Mouse (Mus musculus) spleen, postnatal 10 days (tissue): ENCODE data around the gene Bdp1.

ENCODE experiments used
- DNase-seq, 2 experiments: peaks; one replicate each; pipeline ENCODE4 v3.0.0; 2021 to 2022; ENCODE audit warnings: low spot score in 2 of 2

Gene Bdp1

DNA sequence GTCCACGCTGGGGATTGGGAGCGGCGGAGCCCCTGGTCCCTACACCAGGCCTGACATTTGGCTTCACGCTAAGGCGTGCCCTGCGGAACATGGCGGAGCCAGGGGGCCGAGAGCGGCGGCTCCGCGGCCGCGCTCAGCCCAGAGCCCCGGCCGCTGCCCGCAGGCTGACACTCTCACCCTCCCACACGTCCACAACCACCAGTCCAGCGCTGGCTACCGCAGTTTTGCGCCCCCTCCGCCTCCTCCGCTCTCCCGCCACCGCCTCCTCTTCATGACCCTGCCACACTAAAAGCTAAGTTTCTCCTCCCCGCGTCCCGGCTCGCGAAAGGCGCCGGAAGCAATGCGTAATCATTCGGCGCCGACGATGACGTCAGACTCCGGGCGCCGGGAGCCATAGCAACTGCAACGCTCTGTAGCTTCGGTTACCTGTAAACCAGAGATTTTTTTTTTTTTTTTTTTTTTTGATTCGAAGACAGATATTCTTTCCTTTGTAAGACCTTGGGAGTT, at the start of gene Bdp1:
Gene Bdp1 (minus strand): TSS at position 323 of the 507 bp plus-strand sequence.
- DNase-seq, result peak; percentile 94 to 95

DNA sequence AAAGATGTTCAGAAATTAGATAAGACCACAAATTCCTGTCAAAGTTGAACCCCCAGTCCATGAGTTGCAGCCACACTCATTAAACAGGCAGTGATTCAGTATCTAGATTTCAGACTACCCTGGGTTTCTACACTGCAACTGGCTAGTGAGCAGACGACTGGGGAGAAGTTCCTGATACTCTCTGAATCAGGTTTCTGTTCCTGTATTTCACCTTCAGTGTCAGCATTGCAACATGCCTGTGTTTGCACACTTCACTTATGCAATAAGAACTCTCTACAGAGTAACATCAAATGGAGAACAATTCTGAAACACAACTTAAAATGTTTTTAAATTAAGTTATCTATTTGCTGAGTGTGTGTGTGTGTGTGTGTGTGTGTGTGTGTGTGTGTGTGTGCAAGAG, 48.8 kb upstream of the Bdp1 start:
- DNase-seq, result no peak

DNA sequence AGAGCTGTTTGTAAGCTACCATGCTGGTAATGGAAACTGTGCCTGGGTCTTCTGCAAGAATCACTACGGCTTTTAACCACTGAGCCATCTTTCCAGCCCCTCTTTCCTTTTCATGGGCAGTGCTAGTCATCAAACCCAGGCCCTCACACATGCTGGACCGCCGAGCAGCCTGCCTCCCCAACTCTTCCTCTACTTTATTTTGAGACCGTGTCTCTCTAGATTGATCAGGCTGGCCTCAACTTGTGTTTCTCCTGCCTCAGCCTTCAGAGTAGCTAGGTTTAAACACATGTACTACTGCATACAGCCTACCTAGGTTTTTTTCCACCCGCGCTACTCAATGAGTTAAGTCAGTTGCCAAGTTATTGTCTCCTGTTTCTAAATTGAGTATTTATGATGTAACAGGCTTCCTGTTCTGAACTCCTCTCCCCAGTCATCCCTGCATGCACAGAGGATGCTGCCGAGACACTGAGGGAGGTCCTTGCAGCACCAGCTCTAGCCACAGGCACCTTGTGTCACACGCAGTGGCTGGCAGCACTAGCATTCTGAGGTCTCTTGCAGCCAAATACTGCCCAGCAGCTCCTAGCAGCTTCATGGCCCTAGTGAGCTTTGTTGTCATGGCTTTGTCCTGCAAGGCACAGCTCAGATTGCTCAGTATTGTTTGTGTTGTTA, 37.9 kb upstream of the Bdp1 start:
- DNase-seq, result no peak

DNA sequence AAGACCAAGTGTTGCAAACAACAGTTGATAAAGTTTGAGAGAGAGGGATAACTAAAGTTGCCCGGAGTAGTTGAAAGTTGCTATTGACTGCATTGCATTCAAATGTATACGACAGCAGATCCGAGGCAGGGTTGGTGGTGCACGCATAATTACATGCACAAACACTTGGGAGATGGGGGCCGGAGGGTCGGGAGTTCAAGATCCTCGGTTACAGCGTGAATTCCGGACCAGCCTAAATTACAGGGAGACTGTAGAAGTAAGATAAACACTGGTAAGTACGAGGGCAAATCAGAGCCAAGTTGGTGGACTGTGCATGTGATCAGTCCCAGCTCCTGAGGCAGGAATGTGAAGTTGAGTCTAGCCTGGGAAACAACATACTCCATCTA, 21.4 kb upstream of the Bdp1 start:
- DNase-seq, result peak in 1 of 2 experiments; percentile 12

DNA sequence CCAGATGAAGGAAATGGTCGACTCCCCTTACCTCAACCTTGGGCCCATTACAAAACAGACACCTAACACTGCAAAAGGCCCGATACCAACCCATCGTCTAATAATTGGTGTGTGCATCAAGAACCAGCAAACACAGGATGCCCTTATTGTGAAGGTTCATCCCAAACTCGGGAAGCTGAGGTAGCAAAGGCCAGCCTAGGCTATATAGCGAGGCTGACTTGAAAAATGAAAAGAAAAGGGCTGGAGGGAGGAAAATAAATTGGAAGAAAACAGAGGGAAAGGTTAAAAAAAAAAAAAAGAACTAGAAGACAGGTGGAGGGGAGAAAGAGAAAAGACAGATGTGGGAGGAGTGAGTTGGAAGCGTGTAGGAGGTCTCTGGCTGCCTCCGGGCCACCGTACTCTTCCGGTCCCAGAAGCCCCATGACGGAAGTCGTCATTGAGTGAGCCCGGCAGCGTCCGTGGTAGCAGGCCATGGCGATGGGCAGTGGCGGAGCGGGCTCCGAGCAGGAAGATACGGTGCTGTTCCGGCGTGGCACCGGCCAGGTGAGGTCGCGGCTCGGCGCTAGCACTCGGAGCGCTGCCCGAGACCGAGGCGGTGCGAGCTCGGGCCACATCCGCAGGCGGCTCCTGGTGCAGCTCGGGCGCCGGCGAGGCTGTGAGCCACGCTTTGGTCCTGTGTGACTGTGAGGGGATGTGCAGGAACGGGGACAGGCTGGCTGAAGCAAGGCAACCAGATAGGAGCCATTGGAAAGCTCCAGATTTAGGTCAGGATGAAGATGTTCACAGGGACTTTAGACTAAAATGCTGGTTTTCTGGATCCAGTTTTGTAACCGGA, 20.8 kb upstream of the Bdp1 start, which contains the start of gene Smn1:
Gene Smn1 (plus strand): TSS at position 430 of the 835 bp plus-strand sequence.
- DNase-seq, result peak; percentile 79 to 89

DNA sequence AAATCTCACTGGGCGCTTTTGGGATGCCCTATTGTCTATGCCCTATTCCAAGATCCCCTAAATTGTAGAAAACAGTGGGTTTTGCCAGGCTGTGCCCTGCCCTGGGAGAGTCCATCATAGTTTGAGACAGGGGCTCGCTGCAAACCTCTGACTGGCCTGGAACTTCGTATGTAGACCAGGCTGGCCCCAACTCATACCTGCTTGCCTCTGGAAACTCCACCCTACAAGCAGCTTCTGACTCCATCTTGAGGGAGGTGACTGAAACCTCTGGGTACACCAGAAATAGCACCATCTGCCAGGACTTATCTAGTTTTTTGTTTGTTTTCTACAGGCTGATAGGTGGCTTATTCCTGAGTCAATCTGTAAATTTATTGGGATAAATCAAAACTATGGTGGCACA, 20.1 kb upstream of the Bdp1 start:
- DNase-seq, result no peak

DNA sequence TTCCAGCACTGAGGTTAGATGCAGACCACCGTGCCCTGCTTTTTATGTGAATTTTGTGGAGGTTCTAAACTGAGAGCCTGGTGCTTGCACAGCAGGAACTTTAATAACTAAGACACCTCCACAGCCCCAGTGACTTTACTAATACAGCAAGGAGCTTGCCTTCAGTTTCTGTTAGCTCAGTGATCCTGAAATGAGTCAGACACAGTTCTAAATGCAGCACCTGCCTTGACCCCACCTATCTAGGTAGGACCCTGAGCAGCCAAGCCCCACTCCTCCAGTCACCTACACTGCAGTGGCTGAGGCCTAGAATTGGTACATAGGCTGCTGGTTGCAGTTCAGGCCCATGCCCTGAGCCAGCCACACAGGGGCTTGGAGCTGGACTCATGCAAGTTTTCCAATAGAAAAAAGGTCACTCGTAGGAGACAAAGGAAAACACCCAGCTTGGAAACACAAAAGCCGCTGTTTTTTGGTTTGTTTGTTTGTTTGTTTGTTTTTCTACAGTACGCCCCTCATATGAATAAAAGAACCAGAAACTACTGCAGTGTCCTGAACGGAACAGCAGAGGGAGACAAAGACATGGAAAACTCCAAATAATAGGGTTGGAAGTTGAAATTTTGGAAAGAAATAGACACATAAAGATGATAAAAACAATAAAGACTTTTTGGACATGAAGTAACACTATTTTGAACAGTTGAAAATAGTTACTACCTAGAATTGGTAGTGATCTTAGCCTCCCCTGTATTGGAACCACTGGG, 8.5 kb upstream of the Bdp1 start:
- DNase-seq, result no peak

DNA sequence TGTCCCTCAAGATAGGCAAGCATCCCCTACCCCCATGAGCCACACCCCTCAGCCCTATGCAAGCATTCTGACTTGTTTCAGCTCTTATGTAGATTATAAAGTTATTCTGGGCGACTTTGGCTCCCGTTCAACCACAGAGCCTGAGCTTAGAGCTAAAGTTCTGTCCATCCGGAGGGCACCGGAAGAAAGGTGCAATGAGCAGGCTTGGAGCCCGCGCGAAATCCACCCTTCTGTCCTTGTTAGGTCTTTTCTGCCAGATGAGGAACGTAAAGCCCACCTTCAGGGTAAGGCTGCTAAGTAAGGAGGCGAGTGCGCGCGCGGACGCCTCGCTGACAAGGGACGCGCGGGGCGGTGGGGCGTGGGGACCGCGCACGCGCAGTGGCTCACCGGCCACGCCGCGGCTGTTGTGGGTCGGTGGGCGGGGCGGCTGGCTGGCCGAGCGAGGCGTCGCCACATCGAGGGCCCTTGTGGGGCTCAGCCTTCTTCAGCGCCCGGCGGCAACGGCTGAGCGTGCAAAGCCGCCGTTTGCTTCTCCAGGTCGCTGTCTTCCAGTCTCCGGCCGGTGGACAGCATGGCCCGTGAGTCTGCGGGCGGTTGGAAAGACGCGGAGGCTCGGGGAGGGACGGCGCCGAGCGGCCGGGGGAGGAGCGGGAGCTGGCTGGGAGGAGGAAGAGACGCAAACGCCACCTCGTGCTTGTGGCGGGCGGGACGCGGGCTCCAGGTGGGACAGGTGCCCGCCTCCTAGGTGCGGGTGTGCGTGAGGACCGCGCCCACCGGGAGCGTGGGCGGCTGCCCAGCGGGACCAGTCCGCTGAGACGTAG, 4.0 kb upstream of the Bdp1 start, which contains the start of gene Serf1:
Gene Serf1 (plus strand): TSS at position 361 of the 821 bp plus-strand sequence.
- DNase-seq, result peak; percentile 62 to 82

DNA sequence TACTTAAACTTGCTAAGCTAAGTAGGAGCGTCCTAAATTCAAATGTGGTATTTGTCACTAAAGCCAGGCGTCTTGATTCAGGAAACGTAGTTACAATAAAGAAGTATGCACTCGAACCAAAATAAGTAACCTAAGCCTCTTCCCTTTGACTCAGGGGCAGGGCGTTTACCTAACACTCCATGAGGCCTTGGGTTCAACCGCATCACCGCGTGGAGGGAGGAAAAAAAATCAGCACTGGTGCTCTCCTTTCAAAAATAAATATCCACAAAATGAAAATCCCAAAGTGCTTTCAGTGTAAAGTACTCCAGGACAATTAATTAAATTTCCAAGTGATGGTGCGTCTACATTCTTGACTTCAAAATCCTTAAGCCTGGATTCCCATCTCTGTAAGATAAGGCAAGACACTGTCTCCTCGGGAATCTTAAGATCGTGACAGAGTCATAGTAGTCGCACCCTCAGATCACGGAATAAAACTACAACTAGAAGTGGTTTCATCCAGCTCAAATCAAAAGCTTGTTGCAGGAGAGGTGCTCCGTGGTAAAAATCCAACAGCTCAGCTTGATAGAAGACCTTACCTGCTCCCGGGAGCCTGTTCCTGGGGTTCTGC, 715 bp downstream of the Bdp1 start:
- DNase-seq, result no peak

DNA sequence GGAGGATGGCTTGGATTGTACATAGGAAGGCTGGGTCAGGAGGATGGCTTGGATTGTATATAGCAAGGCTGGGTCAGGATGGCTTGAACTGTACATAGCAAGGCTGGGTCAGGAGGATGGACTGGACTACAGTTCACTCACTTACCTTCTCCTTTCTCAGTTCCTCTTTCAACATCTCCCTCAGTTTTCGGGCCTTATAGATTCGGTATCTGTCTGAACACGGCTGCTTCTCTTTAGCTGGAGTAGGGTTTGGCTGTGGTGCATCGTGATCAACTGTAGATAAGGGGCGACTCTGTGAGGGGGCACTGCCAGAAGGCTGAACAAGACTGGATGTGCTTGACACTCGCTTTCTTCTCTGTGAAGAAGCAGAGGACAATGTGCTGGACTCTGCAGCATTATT, 5.1 kb downstream of the Bdp1 start:
- no peak for DNase-seq

DNA sequence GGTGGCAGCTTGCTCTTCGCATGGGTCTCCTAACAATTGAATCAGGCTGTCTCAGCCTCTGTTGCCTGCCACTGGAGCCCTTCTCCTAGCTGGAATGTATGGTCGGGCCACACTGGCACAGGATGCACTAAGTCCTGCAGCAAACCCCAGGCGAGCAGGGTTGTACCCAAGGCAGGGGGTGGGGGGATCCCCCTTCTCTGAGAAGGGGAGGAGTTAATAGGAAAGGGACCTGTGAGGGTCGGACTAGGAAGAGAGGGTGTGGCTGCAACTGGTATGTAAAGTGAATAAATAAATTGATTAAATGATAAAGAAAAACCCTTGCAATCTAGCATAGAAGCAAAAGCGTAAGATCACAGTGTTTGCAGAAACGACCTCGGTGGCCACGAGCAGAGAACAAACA, 32.4 kb downstream of the Bdp1 start:
- DNase-seq, result no peak

DNA sequence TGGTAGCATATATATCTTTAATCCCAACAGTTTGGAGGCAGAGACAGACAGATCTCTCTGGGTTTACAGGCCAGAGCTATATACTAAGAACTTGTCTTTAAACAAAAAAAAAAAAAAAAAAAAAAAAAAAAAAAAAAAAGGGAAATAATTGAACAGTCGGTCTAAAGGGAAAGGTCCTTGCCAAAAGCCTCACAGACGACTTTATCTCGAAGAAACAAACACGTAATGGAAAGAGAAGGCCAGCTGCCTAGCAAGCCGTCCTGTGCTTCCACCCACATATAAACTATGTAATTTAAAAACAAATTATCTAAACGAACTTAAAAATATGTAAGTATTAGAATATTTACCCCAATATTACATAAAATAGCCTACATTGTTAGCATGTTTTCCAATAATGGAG, 36.0 kb downstream of the Bdp1 start:
- DNase-seq, result no peak

DNA sequence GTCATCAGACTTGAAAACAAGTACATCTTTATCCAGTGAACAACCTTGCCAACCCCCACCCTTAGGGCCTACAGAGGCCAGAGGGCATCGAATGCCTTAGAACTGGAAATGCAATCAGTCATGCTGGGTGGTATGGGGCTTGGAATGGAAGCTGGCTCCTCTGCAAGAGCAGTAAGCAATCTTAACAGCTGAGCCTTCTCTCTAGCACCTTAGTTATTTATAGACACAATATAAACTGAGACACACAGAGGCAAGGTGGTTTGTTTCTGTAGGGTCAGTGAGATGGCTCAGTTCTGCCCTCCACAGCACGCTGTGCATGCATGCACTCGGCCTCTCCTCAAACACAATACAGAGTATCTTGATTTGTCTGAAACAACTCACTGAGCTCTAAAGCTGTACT, 39.9 kb downstream of the Bdp1 start:
- DNase-seq, result no peak

DNA sequence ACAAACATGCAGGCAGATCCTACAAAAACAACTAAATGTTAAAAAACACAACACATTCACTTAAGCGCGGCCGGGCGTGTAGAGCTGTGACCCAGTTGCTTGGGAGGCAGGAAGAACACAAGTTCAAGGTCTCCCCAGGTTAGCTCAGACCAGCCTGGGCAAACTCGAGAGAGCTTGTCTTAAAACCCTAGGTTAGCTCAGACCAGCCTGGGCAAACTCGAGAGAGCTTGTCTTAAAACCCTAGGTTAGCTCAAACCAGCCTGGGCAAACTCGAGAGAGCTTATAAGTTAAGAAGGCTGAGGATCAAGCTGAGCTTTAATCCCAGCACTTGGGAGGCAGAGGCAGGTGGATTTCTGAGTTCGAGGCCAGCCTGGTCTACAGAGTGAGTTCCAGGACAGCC, 46.1 kb downstream of the Bdp1 start:
- DNase-seq, result peak; percentile 14

DNA sequence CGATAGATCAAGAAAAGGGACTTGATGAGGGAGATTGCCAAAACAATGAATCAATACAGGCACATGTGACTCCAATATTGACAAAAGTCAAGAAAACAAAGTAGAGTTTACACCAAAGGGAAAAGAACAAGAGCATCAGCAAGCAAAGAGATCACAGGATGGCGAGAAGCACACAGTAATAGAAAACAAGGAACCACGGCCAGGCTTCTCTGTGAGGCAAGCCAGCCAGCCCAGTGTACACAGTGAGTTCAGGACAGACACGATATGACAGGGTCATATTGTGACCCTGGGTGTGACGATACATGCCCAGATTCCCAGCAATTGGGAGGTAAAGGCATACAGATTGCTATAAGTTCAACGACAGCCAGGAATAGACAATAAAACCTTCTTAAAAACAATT, 77.9 kb downstream of the Bdp1 start:
- no peak for DNase-seq

DNA sequence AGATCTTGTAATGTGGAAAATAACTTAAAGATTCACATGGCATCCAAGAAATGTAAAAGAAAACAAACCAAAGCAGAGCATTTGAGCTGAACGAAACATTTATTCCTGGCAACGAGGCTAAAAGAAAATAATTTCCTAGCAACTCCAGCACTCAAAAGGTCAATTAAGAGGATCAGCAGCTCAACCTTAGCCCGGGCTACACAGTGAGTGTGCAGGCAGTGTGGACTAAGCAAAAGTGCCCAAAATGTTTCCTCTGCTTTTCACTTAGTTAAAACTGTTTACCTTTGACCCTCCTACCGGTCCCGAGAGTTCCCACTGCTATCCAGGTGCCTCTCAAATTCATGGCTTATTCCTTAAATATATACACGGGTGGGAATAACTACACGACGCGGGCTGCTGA, 87.0 kb downstream of the Bdp1 start:
- no peak for DNase-seq

DNA sequence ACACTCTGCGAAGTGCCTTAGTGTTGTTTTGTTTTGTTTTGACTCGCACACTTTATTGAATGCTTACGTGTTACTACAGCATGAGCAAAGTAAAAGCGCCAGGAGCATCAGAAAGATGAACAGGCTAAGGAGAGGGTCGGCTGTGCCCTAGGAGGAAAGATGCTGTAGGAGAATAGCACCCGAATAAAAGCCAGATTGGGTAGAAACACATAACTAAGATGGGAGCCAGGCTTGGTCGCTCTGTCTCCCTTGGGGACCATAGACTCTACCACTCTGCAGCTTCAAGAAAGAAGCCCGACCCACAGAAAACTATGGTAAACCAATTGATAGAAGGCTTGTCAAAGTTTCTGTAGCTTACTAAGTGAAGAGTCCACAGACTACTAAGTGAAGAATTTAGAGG, 87.9 kb downstream of the Bdp1 start:
- DNase-seq, result no peak

DNA sequence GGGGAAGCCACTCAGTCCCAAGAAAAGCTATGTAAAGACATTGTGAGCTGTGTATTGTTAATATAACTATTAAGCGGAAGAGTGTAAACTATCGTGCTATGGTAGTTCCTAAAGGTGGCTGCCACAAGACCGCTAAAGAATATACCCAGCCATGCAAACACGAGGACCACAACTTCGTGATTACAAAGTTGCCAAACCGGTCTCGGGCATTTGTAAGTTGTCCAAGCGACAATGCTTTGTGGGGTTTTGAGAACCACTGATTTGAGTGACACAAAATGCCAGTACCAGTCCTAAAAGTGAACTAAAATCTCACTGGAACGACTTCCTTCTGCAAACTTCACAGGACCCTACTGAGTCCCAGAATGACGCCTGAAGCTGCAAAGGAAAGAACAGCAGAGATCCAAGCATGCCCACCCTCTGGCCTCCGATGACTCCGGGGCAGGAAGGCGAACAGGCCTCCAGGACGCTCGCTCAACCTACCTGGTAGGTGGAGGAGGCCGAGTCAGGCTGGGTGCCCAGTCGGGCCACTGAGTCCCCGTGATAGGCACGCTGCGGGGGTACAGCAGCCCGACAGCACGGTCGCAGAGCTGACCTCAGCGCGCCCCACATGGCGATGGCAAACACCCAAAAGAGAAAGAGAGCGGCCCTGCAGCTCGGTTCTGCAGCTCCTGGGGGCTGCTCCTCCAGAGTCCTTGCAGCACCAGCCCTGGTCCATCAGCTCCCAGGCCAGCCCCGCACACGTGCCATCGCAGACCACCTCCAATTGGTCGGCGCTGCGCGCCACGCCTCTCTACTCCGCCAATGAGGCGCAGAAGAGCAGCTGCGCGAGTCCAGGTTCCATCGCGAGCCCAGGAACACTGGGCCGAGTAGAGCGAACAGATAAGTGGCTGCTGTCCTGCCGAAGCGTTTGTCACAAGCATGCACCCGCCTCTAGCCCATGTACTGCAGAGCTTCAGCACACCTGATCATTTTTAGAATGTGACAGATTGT, 88.7 kb downstream of the Bdp1 start, which contains the start of gene Mccc2:
Gene Mccc2 (minus strand): TSS at position 734 of the 990 bp plus-strand sequence.
- DNase-seq, result peak; percentile 31 to 82

DNA sequence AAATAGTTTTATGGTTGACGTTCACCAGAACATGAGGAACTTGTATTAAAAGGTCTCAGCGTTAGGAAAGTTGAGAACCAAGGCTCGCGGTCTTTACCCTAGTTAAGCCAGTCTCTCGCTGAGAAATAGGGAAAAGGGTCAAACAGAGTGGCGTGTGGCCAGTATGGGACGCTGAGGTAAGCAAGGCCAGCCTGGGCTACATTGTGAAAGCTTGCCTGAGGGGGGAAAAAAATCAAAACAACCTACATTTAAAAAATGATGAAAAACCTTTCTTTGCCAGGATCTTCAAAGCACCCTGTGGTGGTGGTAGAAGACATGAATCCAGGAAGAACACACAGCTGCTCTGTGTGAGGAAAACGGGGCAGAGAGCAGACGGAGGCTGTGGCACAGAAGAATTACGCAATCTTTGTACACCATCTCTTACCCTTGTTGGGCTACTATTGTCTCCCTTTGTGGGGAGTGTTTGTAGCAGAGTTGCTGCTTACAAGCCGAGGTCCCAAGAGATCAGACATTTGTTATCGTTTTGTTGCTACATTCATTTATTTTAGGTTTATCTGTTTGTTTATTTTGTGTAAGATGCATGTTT, 97.9 kb downstream of the Bdp1 start:
- no peak for DNase-seq
